Mouse (Mus musculus) embryonic facial prominence, embryonic 12.5 days (tissue): ENCODE measurements around the gene Mri1. TPM values are rescaled to one million over a fixed set of nuclear protein-coding genes. Genes with fewer than 3 reads are reported as not detected.

Source experiments
- ATAC-seq: fragments of 200-750 bp; cut with Nextera tagmentation; 2 replicates; pipeline ENCODE4 v1.8.0; 2017; ENCODE audit not compliant: insufficient number of reproducible peaks, insufficient read depth, low FRiP score, low TSS enrichment
- H3K27ac ChIP-seq: fragments of 300-500 bp; sonication (generic); 2 replicates; pipeline ENCODE4 v1.5.1; 2016; ENCODE audit warnings: mild to moderate bottlenecking
- H3K27me3 ChIP-seq: fragments of 300-500 bp; sonication (generic); 2 replicates; pipeline ENCODE4 v1.6.1; 2016; ENCODE audit warnings: mild to moderate bottlenecking, moderate library complexity
- H3K36me3 ChIP-seq: fragments of 300-500 bp; sonication (generic); 2 replicates; pipeline ENCODE4 v1.6.1; 2016; ENCODE audit warnings: mild to moderate bottlenecking
- H3K4me1 ChIP-seq: fragments of 300-500 bp; sonication (generic); 2 replicates; pipeline ENCODE4 v1.6.1; 2016
- H3K4me2 ChIP-seq: fragments of 300-500 bp; sonication (generic); replicated peaks from 2 replicates; pipeline ENCODE4 v1.6.1; 2016; ENCODE audit warnings: mild to moderate bottlenecking, moderate library complexity
- H3K4me3 ChIP-seq: fragments of 300-500 bp; sonication (generic); 2 replicates; pipeline ENCODE4 v1.5.1; 2016; ENCODE audit warnings: mild to moderate bottlenecking
- H3K9ac ChIP-seq: fragments of 300-500 bp; sonication (generic); 2 replicates; pipeline ENCODE4 v1.6.1; 2016; ENCODE audit warnings: mild to moderate bottlenecking, moderate library complexity
- H3K9me3 ChIP-seq: fragments of 300-500 bp; sonication (generic); 2 replicates; pipeline ENCODE4 v1.6.1; 2016; ENCODE audit warnings: mild to moderate bottlenecking, moderate library complexity
- WGBS: fragments of 180-500 bp; shearing (Covaris S2); methylation state at CpG from one replicate; pipeline ENCODE4 v1.1.7; 2016; 5-methylcytosine and 5-hydroxymethylcytosine counted together
- polyA plus RNA-seq: library from polyadenylated mRNA; unstranded; fragments of >200 nt; fragmentation: Nextera tagmentation; extraction: Ambion mirVana; gene quantifications from 2 replicates; pipeline ENCODE4 v1.2.1, GENCODE M21; 2016

Mri1 gene
- polyA plus RNA-seq, 1 experiment from 2014 or later: 71.2 TPM

- Histone ChIP-seq H3K36me3 (peaks cover 31% of the 10 kb centered on the region), H3K27ac (peak overlapping the region; percentile 63; the same call in 1 of the 2 replicates), H3K27me3 (no peaks in the 10 kb centered on the region), H3K4me3 (peak overlapping the region; percentile 94), H3K4me2 (peak overlapping the region; percentile 93), H3K4me1 (peaks cover 21% of the 10 kb centered on the region), H3K9ac (peak overlapping the region; percentile 94), H3K9me3 (no peaks in the 10 kb centered on the region)
- whole genome bisulfite sequencing: 32% methylated on average over 10 of the region's 10 CpGs
- no peak for ATAC-seq
Measured at GRCm38 (mm10) chr8:84235746-84236409, 21.2 kb downstream of the Mri1 start.

- 88% methylated on average over 2 of the region's 2 CpGs for WGBS
- Histone ChIP-seq H3K9me3 (no peaks in the 10 kb centered on the region), H3K9ac (no peak overlapping the region), H3K27ac (no peak overlapping the region), H3K4me3 (no peak overlapping the region), H3K27me3 (no peaks in the 10 kb centered on the region), H3K4me1 (peaks cover 20% of the 10 kb centered on the region), H3K4me2 (no peak overlapping the region), H3K36me3 (peaks cover 59% of the 10 kb centered on the region)
- ATAC-seq: no peak
Measured at GRCm38 (mm10) chr8:84233055-84233454, 24.1 kb downstream of the Mri1 start.

GRCm38 (mm10) chr8:84230735-84231134, 26.4 kb downstream of the Mri1 start:
- Histone ChIP-seq H3K4me3 (no peak overlapping the region), H3K4me1 (peaks cover 10% of the 10 kb centered on the region), H3K9ac (no peak overlapping the region), H3K27ac (no peak overlapping the region), H3K27me3 (no peaks in the 10 kb centered on the region), H3K9me3 (no peaks in the 10 kb centered on the region), H3K36me3 (peaks cover 82% of the 10 kb centered on the region), H3K4me2 (no peak overlapping the region)
- no peak for ATAC-seq
- WGBS: 82% methylated on average over 17 of the region's 17 CpGs

- H3K9ac ChIP-seq: no peak overlapping the region
- no peak for ATAC-seq
- H3K36me3 ChIP-seq: peaks cover 96% of the 10 kb centered on the region
- 80% methylated on average over 21 of the region's 21 CpGs for WGBS
- H3K4me3 ChIP-seq: no peak overlapping the region
- H3K4me2 ChIP-seq: no peak overlapping the region
- H3K9me3 ChIP-seq: no peaks in the 10 kb centered on the region
- no peaks in the 10 kb centered on the region for H3K27me3 ChIP-seq
- H3K27ac ChIP-seq: no peak overlapping the region
- H3K4me1 ChIP-seq: no peaks in the 10 kb centered on the region
Measured at GRCm38 (mm10) chr8:84223322-84224029, 33.6 kb downstream of the Mri1 start.

- no peaks in the 10 kb centered on the region for H3K9me3 ChIP-seq
- H3K27me3 ChIP-seq: no peaks in the 10 kb centered on the region
- H3K4me2 ChIP-seq: no peak overlapping the region
- ATAC-seq: no peak
- no peak overlapping the region for H3K4me3 ChIP-seq
- H3K9ac ChIP-seq: no peak overlapping the region
- H3K36me3 ChIP-seq: peaks cover 96% of the 10 kb centered on the region
- no peaks in the 10 kb centered on the region for H3K4me1 ChIP-seq
- no peak overlapping the region for H3K27ac ChIP-seq
- WGBS: 92% methylated on average over 9 of the region's 9 CpGs
Measured at GRCm38 (mm10) chr8:84222566-84223165, 34.5 kb downstream of the Mri1 start.

GRCm38 (mm10) chr8:84220105-84220504, 37.0 kb downstream of the Mri1 start:
- Histone ChIP-seq H3K4me1 (no peaks in the 10 kb centered on the region), H3K36me3 (peaks cover 94% of the 10 kb centered on the region), H3K9me3 (no peaks in the 10 kb centered on the region), H3K27ac (no peak overlapping the region), H3K4me3 (no peak overlapping the region), H3K4me2 (no peak overlapping the region), H3K27me3 (no peaks in the 10 kb centered on the region), H3K9ac (no peak overlapping the region)
- ATAC-seq: no peak
- 82% methylated on average over 7 of the region's 7 CpGs for WGBS

GRCm38 (mm10) chr8:84218143-84218542, 39.0 kb downstream of the Mri1 start:
- Histone ChIP-seq H3K36me3 (peaks cover 93% of the 10 kb centered on the region), H3K27ac (no peak overlapping the region), H3K27me3 (no peaks in the 10 kb centered on the region), H3K9me3 (no peaks in the 10 kb centered on the region), H3K9ac (no peak overlapping the region), H3K4me1 (no peaks in the 10 kb centered on the region), H3K4me3 (no peak overlapping the region), H3K4me2 (no peak overlapping the region)
- ATAC-seq: no peak
- WGBS: 92% methylated on average over 5 of the region's 5 CpGs

- Histone ChIP-seq H3K27ac (no peak overlapping the region), H3K27me3 (no peaks in the 10 kb centered on the region), H3K9ac (no peak overlapping the region), H3K4me3 (no peak overlapping the region), H3K36me3 (peaks cover 93% of the 10 kb centered on the region), H3K4me2 (no peak overlapping the region), H3K4me1 (no peaks in the 10 kb centered on the region), H3K9me3 (no peaks in the 10 kb centered on the region)
- no peak for ATAC-seq
- 95% methylated on average over 11 of the region's 11 CpGs for WGBS
Measured at GRCm38 (mm10) chr8:84217206-84217605, 39.9 kb downstream of the Mri1 start.

- no peak for ATAC-seq
- WGBS: 91% methylated on average over 4 of the region's 4 CpGs
- H3K9me3 ChIP-seq: no peaks in the 10 kb centered on the region
- H3K4me3 ChIP-seq: no peak overlapping the region
- H3K27me3 ChIP-seq: no peaks in the 10 kb centered on the region
- H3K27ac ChIP-seq: no peak overlapping the region
- peaks cover 89% of the 10 kb centered on the region for H3K36me3 ChIP-seq
- no peak overlapping the region for H3K9ac ChIP-seq
- H3K4me2 ChIP-seq: no peak overlapping the region
- peaks cover 14% of the 10 kb centered on the region for H3K4me1 ChIP-seq
Measured at GRCm38 (mm10) chr8:84213277-84213676, 43.8 kb downstream of the Mri1 start.

GRCm38 (mm10) chr8:84211881-84212563, 45.1 kb downstream of the Mri1 start:
- ATAC-seq: no peak
- Histone ChIP-seq H3K9ac (no peak overlapping the region), H3K36me3 (peaks cover 78% of the 10 kb centered on the region), H3K27me3 (no peaks in the 10 kb centered on the region), H3K4me2 (no peak overlapping the region), H3K9me3 (no peaks in the 10 kb centered on the region), H3K4me3 (no peak overlapping the region), H3K27ac (no peak overlapping the region), H3K4me1 (peaks cover 25% of the 10 kb centered on the region)
- 90% methylated on average over 31 of the region's 31 CpGs for WGBS

- H3K36me3 ChIP-seq: peaks cover 72% of the 10 kb centered on the region
- H3K27ac ChIP-seq: no peak overlapping the region
- H3K9ac ChIP-seq: no peak overlapping the region
- ATAC-seq: no peak
- no peak overlapping the region for H3K4me2 ChIP-seq
- H3K4me1 ChIP-seq: peaks cover 25% of the 10 kb centered on the region
- 85% methylated on average over 3 of the region's 3 CpGs for WGBS
- H3K9me3 ChIP-seq: no peaks in the 10 kb centered on the region
- H3K4me3 ChIP-seq: no peak overlapping the region
- H3K27me3 ChIP-seq: no peaks in the 10 kb centered on the region
Measured at GRCm38 (mm10) chr8:84211202-84211601, 45.9 kb downstream of the Mri1 start.
